Mouse (Mus musculus) CH12.LX (cell line): ENCODE results near the gene Ndufa5.

ENCODE experiments used
- BHLHE40 ChIP-seq: IDR thresholded peaks from 2 replicates; pipeline ENCODE4 v1.6.1; 2011; ENCODE audit warnings: mild to moderate bottlenecking, low read depth, low read length, improper control_type of control experiment
- CTCF ChIP-seq, 2 experiments: IDR thresholded peaks in 1 of 2; conservative IDR thresholded peaks in 1 of 2; 2 replicates each; pipeline ENCODE4 v1.5.1; 2011 to 2012; ENCODE audit warnings: low read depth in 2 of 2, low read length in 2 of 2, improper control_type of control experiment in 1 of 2, inconsistent platforms in 1 of 2, mild to moderate bottlenecking in 1 of 2, moderate library complexity in 1 of 2
- EP300 ChIP-seq: IDR thresholded peaks from 2 replicates; pipeline ENCODE4 v1.6.1; 2011; ENCODE audit warnings: low read length, improper control_type of control experiment
- HCFC1 ChIP-seq: IDR thresholded peaks from 2 replicates; pipeline ENCODE4 v1.6.1; 2012; ENCODE audit warnings: low read depth, mild to moderate bottlenecking, inconsistent platforms, low read length, improper control_type of control experiment
- MAFK ChIP-seq: IDR thresholded peaks from 2 replicates; pipeline ENCODE4 v1.6.1; 2011; ENCODE audit warnings: low read length, improper control_type of control experiment; ENCODE audit not compliant: insufficient replicate concordance
- NELFE ChIP-seq: IDR thresholded peaks from 2 replicates; pipeline ENCODE4 v1.6.1; 2011; ENCODE audit warnings: low read depth, low read length, improper control_type of control experiment
- POLR2A ChIP-seq: IDR thresholded peaks from 2 replicates; pipeline ENCODE4 v1.6.1; 2011; ENCODE audit warnings: low read depth, mild to moderate bottlenecking, improper control_type of control experiment, low read length
- ZKSCAN1 ChIP-seq: IDR thresholded peaks from 2 replicates; pipeline ENCODE4 v1.6.1; 2012; ENCODE audit warnings: low read depth, inconsistent platforms, low read length, improper control_type of control experiment, borderline replicate concordance
- ZNF384 ChIP-seq: IDR thresholded peaks from 2 replicates; pipeline ENCODE4 v1.6.1; 2012; ENCODE audit warnings: low read depth, low read length, improper control_type of control experiment, inconsistent platforms

GRCm38 (mm10) chr6:24573319-24573718, 45.5 kb upstream of the Ndufa5 start:
- TF ChIP-seq CTCF (conservative IDR thresholded peaks at IDR 0.05 in 1 of 2, IDR thresholded peaks at IDR 0.05 in 1 of 2; ENCODE audit: low read depth in 2 of 2, low read length in 2 of 2) (no peak), HCFC1 (no peak), BHLHE40 (no peak), NELFE (no peak), EP300 (no peak), MAFK (no peak), ZNF384 (no peak), ZKSCAN1 (no peak), POLR2A (no peak)
